ENCODE assay signal across 15 mouse cellular contexts in the genomic region with DNA sequence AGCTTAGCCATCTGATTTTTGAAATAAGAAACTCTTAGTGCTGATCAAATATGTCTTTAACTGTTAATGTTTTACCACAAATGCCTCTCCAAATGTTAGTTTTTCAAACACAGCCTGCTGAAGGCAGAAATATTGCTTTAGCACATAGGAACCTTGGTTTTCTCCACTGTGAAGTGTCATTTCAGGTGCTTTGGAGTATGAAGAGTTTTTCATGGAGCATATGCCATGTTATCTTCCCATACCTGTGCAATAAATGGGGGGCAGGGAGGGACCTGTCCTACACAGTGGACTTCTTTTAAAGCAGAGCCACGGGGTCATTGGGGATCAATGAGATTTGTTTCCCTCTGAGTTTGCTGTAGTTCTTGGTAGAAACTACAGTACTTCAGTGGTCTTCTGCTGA.
"Had no signal": no experiment of that assay in that cellular context is flagged by ENCODE, and none has a peak within 500 bp of the region (broad histone marks: within the 10 kb centered on the region; RNA-seq: fewer than 3 reads in every experiment).

No protein-coding gene starts in this region.

- H3K27me3 ChIP-seq: limb, embryonic 13.5 days; limb, embryonic 15.5 days; liver, embryonic 12.5 days; megakaryocyte, embryonic 14.5 days; midbrain, embryonic 12.5 days; midbrain, embryonic 15.5 days; neural tube, embryonic 12.5 days; stomach, embryonic 15.5 days had no signal

- DNase-seq: right cerebral cortex, postnatal 14 days; thymus, adult 2 months; thymus, postnatal 25 days; thymus, postnatal 4 days had no signal

- H3K27ac ChIP-seq: limb, embryonic 13.5 days; limb, embryonic 15.5 days; liver, embryonic 12.5 days; liver, embryonic 14.5 days; macrophage; midbrain, embryonic 12.5 days; midbrain, embryonic 15.5 days; neural tube, embryonic 12.5 days; stomach, embryonic 15.5 days; stomach, postnatal 0 days had no signal

- H3K4me2 ChIP-seq: limb, embryonic 13.5 days; limb, embryonic 15.5 days; liver, embryonic 12.5 days; midbrain, embryonic 12.5 days; midbrain, embryonic 15.5 days; neural tube, embryonic 12.5 days; stomach, embryonic 15.5 days had no signal

- H3K9me3 ChIP-seq: limb, embryonic 13.5 days; limb, embryonic 15.5 days; liver, embryonic 12.5 days; megakaryocyte, embryonic 14.5 days; midbrain, embryonic 12.5 days; midbrain, embryonic 15.5 days; neural tube, embryonic 12.5 days; stomach, embryonic 15.5 days had no signal

- H3K4me1 ChIP-seq: limb, embryonic 13.5 days; limb, embryonic 15.5 days; liver, embryonic 12.5 days; megakaryocyte, embryonic 14.5 days; midbrain, embryonic 12.5 days; midbrain, embryonic 15.5 days; neural tube, embryonic 12.5 days; stomach, embryonic 15.5 days had no signal

- H3K36me3 ChIP-seq: limb, embryonic 13.5 days; limb, embryonic 15.5 days; liver, embryonic 12.5 days; midbrain, embryonic 12.5 days; midbrain, embryonic 15.5 days; neural tube, embryonic 12.5 days; stomach, embryonic 15.5 days had no signal

- H3K4me3 ChIP-seq: limb, embryonic 13.5 days; limb, embryonic 15.5 days; liver, embryonic 12.5 days; megakaryocyte, embryonic 14.5 days; midbrain, embryonic 12.5 days; midbrain, embryonic 15.5 days; neural tube, embryonic 12.5 days; stomach, embryonic 15.5 days had no signal

- H3K9ac ChIP-seq: limb, embryonic 13.5 days; limb, embryonic 15.5 days; liver, embryonic 12.5 days; liver, embryonic 14.5 days; midbrain, embryonic 12.5 days; midbrain, embryonic 15.5 days; neural tube, embryonic 12.5 days; stomach, embryonic 15.5 days had no signal

- ATAC-seq: liver, embryonic 12.5 days had no signal
